Mouse (Mus musculus) fibroblast of lung, adult 2 months (primary cell): Measurements from ENCODE around the gene Ppl.
A peak's percentile ranks its signal among the peaks of the same experiment; 100 is the strongest.

Source experiments
- DNase-seq: peaks from one replicate; pipeline ENCODE4 v3.0.0-alpha.2; 2011; ENCODE audit warnings: low read depth

Gene Ppl

GRCm38 (mm10) chr16:5123476-5123875 is 8.7 kb downstream of the Ppl start:
- DNase-seq = no peak

DNA sequence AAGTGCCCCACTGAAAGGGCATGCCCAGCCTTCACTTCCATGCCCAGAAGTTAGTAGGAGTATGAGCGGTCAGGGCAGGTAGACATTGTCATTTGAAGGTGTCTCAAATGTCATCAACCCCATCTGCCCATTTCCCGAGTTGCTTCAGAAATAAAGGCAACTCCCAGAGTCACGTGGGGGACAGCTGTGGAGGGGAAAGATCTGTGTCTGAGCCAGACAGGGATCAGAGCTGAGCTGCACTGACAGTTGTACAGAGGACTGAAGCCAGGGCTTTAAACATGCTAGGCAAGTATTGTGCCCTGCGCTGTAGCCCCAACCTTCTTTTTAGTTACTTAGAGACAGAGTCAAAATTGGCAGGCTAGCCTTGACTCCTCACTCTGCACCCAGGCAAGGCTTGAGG is 12.4 kb downstream of the Ppl start:
- DNase-seq = no peak

- no peak for DNase-seq
These were observed 12.8 kb downstream of the Ppl start for GRCm38 (mm10) chr16:5119385-5119784.

GRCm38 (mm10) chr16:5113582-5113981 is 18.6 kb downstream of the Ppl start:
- DNase-seq = no peak

DNA sequence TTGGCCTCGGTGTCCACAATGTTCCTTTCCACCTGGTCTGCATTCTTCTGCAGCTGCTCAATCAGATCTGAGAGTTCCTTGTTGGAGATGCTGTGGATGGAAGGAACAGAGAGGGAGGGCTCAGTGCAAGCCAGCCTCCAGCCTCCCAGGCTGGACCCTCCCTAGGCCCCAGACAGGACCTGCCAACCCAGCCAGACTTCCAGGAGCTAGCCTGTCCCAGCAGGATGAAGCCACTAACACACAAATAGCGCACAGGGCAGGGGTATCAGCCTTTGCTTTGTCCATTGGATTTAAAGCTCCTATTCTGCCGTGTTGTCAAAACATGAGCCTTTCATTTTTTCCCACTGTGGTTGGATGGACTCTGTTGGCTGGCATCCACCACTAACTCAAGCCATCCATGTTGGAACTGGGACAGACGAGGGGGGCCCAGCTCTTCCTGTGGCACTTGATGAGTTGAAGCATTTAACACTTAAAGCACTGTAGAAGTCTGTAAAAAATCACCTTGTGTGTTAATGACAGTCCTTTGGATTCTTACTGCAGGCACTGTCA is 19.1 kb downstream of the Ppl start:
- no peak for DNase-seq

DNA sequence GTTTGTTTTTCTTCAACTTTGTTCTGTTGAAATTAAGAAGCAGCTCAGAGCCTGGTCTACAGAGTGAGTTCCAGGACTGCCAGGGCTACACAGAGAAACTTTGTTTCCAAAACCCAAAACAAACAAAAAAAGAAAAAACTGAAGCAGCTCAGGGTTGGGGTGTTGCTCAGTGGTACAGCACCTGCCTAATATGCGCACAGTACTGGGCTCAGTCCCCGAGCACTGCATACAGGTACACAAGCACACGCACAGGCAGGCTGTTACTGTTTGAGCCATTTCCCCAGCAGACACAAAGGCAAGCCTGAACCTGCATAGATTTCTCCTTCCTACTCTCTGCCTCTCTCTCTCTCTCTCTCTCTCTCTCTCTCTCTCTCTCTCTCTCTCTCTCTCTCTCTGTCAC is 21.2 kb downstream of the Ppl start:
- no peak for DNase-seq

- DNase-seq = no peak
These were observed 22.3 kb downstream of the Ppl start for GRCm38 (mm10) chr16:5109877-5110276.

DNA sequence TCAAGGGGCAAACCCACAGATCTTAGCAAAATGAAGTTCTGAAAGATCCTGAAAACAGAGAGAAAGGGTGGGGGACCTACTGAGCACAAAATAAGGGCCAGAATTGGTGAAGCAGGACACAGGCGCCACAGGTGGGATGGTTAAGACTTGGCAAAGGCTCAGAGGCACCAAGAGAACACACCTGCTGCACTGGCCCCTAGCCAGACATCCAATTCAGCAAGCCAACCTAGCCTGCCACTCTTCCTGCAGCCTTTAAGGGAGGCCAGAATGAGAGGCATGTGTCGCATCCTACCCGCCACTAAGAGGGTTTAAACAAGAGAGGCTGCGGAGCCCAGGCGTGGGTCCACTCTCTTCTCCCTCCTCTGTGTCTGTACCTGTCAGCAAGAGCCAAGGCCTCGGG is 31.2 kb downstream of the Ppl start:
- DNase-seq = no peak

DNA sequence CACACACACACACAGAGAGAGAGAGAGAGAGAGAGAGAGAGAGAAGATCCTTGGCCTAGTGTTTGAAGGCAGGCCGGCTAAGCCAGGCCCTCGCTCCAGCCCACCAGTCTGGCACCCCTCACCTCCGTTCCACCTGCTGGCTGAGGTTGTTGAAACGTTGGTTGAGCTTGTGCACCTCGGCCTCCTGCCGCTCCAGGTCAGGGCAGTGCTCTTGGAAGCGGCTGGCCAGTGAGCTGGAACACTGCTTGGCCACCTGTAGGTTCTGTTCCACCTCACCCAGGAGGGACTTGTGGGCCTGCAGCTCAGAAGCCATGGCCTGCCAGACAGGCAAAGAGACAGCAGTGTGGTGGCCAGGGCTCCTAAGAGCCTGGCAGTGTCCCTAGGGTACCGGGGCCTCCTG is 35.7 kb downstream of the Ppl start:
- no peak for DNase-seq

GRCm38 (mm10) chr16:5093285-5093684 is 38.9 kb downstream of the Ppl start:
- DNase-seq = no peak

- DNase-seq = no peak
These were observed 43.2 kb downstream of the Ppl start for GRCm38 (mm10) chr16:5089021-5089420.

DNA sequence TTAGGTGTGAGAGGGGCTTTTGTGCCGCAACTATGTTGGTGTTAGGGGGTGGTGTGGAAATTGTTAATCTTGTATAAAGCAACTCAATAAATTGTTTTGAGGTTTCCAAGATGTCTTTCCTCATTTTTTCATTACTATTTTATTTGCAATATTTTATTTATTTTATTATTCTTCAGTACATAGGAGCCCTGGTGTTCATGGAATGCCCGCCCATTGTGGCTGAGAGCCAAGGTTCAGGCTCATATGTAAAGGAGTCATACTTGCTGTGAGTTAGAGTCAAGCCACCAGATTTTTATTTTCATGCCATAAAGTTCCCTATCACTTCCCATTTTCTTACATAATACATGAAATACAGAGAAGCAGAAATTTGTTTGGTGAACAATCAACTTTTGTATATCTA is 46.0 kb downstream of the Ppl start:
- DNase-seq = no peak

- DNase-seq = no peak
These were observed 47.0 kb downstream of the Ppl start for GRCm38 (mm10) chr16:5085196-5085595.

DNA sequence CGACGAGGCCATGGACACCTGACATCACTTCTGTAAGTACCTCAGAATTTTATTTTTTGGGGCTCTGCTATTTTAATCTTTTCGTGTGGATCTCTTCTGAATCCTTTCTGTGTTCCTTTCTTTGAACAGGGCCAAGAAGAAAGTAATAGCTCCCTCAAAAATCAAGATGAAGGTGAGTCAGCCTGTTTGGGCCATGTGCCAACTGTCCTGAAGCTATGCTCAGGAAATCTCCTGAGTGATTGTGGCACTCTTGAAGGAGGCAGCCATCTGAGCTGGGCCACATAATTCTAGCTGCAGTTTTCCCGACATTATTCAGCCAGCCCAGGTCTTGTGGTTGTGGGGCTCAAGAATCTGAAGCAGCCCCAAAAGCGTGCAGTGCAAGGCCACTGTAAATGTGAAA is 57.9 kb downstream of the Ppl start:
- no peak for DNase-seq

- DNase-seq = no peak
These were observed 60.2 kb downstream of the Ppl start for GRCm38 (mm10) chr16:5071974-5072373.

DNA sequence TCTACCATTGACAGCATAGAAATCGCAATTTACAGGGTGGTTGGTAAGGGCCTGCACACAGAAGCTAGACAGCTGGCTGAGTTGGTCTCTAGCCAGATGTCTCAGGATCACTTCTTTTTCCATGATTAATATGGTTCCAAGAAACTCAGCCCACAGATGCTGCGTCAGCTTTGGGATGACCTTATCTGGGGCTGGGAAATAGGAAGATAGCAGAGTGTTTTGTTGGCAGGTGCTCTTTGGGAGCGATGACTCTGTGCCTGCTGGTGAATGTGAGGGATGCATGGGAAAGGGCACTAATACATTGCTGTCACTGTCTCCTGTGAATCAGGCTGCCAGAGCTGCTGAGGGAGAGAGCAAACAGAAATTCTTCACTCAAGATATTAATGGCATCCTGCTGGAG is 61.9 kb downstream of the Ppl start:
- DNase-seq = no peak

GRCm38 (mm10) chr16:5063472-5063871 is 68.7 kb downstream of the Ppl start:
- DNase-seq = no peak

DNA sequence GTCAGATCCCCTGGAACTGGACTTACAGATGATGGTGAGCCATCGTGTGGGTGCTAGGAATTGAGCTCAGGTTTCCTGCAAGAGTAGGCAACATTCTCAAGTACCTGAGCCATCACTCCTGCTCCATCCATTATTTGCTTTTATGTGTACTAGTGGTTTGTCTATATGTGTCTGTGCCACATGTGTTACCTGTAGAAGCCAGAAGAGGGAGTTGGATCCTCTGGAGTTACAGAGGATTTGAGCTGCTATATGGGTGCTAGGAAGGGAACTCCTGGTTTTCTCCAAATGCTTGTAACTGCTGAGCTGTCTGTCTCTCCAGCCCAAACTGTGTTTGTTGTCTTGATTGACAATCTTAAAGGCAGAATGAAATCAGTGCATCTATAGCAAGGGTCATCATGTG is 74.1 kb downstream of the Ppl start:
- DNase-seq = no peak

- no peak for DNase-seq
These were observed 81.7 kb downstream of the Ppl start for GRCm38 (mm10) chr16:5050251-5051110.

DNA sequence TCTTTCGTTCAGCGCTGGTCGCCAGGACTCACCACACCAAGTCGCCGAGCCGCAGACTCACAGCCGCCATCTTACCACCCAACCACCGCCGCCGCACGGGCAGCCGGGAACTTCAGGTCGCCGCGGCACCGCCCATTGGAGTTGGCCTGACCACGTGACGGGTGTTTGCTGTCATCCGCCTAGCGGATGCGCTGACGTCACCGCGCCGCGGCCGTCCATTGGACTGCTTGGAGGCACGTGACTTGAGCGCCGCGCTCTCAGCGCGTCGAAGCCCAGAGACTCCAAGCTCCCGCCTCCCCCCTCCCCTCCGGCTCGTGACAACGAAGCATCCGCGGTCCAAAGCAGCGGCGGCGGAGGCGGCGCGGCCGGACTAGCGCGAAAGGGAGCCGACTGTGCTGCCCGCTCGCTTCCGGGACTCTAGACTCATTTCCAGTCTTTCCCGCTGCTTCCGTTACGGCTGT is 82.4 kb downstream of the Ppl start, which contains the start of the genes Glyr1 and Ubn1:
Glyr1 (minus strand) TSS at position 90 of the 461 bp plus-strand sequence.
Ubn1 (plus strand) TSS at position 284 of the 461 bp plus-strand sequence.
- DNase-seq = peak; percentile 98

GRCm38 (mm10) chr16:5049182-5049773 is 82.9 kb downstream of the Ppl start:
- DNase-seq = no peak

GRCm38 (mm10) chr16:5045322-5045721 is 86.9 kb downstream of the Ppl start:
- DNase-seq = no peak

DNA sequence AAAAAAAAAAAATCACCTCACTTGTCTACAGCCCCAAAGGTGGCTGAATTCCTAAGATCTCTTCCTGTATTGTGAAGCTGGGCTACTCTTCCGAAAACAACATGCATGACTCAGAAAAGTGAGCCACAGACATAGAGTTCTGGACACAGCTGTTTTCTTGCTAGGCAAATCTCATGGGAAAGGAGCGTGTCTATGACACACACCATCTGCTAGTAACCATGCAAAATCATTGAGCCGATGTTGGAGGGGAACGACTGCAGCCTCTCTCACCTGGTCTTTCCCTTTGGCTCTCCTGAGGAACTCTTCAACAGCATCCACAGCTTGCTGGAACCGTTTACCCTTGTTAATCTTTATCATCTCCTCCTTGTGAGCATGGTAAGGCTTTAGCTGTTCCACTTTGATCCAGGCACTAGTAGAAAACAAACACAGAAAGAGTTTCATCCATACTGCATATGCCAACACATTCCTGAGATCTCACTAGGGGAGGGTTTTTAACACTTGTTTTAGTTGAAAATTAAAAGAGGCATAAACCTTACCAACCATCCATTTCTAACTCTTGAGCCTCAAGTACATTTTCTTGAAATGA is 95.5 kb downstream of the Ppl start:
- no peak for DNase-seq
